Mouse (Mus musculus): ENCODE measurements at regions not wholly inside any gene's neighbourhood (a gene's known extent, or its start where the extent isn't known, plus 50 kb on each side); places are given as distances from the start of the nearest gene placed in this dataset.

GRCm38 (mm10) chr16:79585745-79586144 is 494.8 kb upstream of the Tmprss15 start:
- no peak for TF ChIP-seq POLR2A (IDR thresholded peaks at IDR 0.05; ENCODE audit: control insufficient read depth, extremely low read depth, insufficient read depth, low read length, poor library complexity)
- TF ChIP-seq CTCF (IDR thresholded peaks at IDR 0.05; ENCODE audit: borderline replicate concordance, control insufficient read depth, extremely low read depth, insufficient read depth, low read length, poor library complexity): no peak
- Histone ChIP-seq H3K4me1 (replicated peaks; ENCODE audit: control insufficient read depth, insufficient read depth, low read length) (no peaks in the 10 kb centered on the region), H3K36me3 (ENCODE audit: control insufficient read depth, insufficient read depth, low read length) (no peaks in the 10 kb centered on the region), H3K27ac (ENCODE audit: control insufficient read depth, insufficient read depth, low read length) (no peak overlapping the region), H3K4me3 (ENCODE audit: control insufficient read depth, insufficient read depth, low read length) (no peak overlapping the region), H3K27me3 (ENCODE audit: control insufficient read depth, insufficient read depth, low read length) (no peaks in the 10 kb centered on the region)
- no peak for DNase-seq

- no peak for TF ChIP-seq CTCF (IDR thresholded peaks at IDR 0.05; ENCODE audit: borderline replicate concordance, control insufficient read depth, extremely low read depth, insufficient read depth, low read length, poor library complexity)
- no peak for TF ChIP-seq POLR2A (IDR thresholded peaks at IDR 0.05; ENCODE audit: control insufficient read depth, extremely low read depth, insufficient read depth, low read length, poor library complexity)
- no peaks in the 10 kb centered on the region for H3K36me3 ChIP-seq (ENCODE audit: control insufficient read depth, insufficient read depth, low read length)
- H3K27me3 ChIP-seq (ENCODE audit: control insufficient read depth, insufficient read depth, low read length): no peaks in the 10 kb centered on the region
- H3K27ac ChIP-seq (ENCODE audit: control insufficient read depth, insufficient read depth, low read length): no peak overlapping the region
- no peak for DNase-seq
- no peaks in the 10 kb centered on the region for H3K4me1 ChIP-seq (replicated peaks; ENCODE audit: control insufficient read depth, insufficient read depth, low read length)
- WGBS: 84% methylated on average over 2 of the region's 2 CpGs
- H3K4me3 ChIP-seq (ENCODE audit: control insufficient read depth, insufficient read depth, low read length): no peak overlapping the region
Measured at GRCm38 (mm10) chr16:79570867-79571266, 480.0 kb upstream of the Tmprss15 start.

- Histone ChIP-seq H3K27me3 (ENCODE audit: control insufficient read depth, insufficient read depth, low read length) (no peaks in the 10 kb centered on the region), H3K4me1 (replicated peaks; ENCODE audit: control insufficient read depth, insufficient read depth, low read length) (no peaks in the 10 kb centered on the region), H3K4me3 (ENCODE audit: control insufficient read depth, insufficient read depth, low read length) (no peak overlapping the region), H3K36me3 (ENCODE audit: control insufficient read depth, insufficient read depth, low read length) (no peaks in the 10 kb centered on the region), H3K27ac (ENCODE audit: control insufficient read depth, insufficient read depth, low read length) (no peak overlapping the region)
- no peak for DNase-seq
- no peak for TF ChIP-seq CTCF (IDR thresholded peaks at IDR 0.05; ENCODE audit: borderline replicate concordance, control insufficient read depth, extremely low read depth, insufficient read depth, low read length, poor library complexity)
- TF ChIP-seq POLR2A (IDR thresholded peaks at IDR 0.05; ENCODE audit: control insufficient read depth, extremely low read depth, insufficient read depth, low read length, poor library complexity): no peak
- WGBS: 74% methylated on average over 2 of the region's 2 CpGs
Measured at GRCm38 (mm10) chr16:79534370-79534769, 443.5 kb upstream of the Tmprss15 start.

GRCm38 (mm10) chr16:79492493-79492892 is 401.6 kb upstream of the Tmprss15 start:
- Histone ChIP-seq H3K4me1 (replicated peaks; ENCODE audit: control insufficient read depth, insufficient read depth, low read length) (no peaks in the 10 kb centered on the region), H3K27me3 (ENCODE audit: control insufficient read depth, insufficient read depth, low read length) (no peaks in the 10 kb centered on the region), H3K27ac (ENCODE audit: control insufficient read depth, insufficient read depth, low read length) (no peak overlapping the region), H3K4me3 (ENCODE audit: control insufficient read depth, insufficient read depth, low read length) (no peak overlapping the region), H3K36me3 (ENCODE audit: control insufficient read depth, insufficient read depth, low read length) (no peaks in the 10 kb centered on the region)
- WGBS: 81% methylated on average over 3 of the region's 3 CpGs
- no peak for TF ChIP-seq CTCF (IDR thresholded peaks at IDR 0.05; ENCODE audit: borderline replicate concordance, control insufficient read depth, extremely low read depth, insufficient read depth, low read length, poor library complexity)
- DNase-seq: no peak

- Histone ChIP-seq H3K4me3 (ENCODE audit: control insufficient read depth, insufficient read depth, low read length) (no peak overlapping the region), H3K27ac (ENCODE audit: control insufficient read depth, insufficient read depth, low read length) (no peak overlapping the region), H3K4me1 (replicated peaks; ENCODE audit: control insufficient read depth, insufficient read depth, low read length) (no peaks in the 10 kb centered on the region), H3K36me3 (ENCODE audit: control insufficient read depth, insufficient read depth, low read length) (no peaks in the 10 kb centered on the region), H3K27me3 (ENCODE audit: control insufficient read depth, insufficient read depth, low read length) (no peaks in the 10 kb centered on the region)
- 89% methylated on average over 2 of the region's 2 CpGs for WGBS
- DNase-seq: no peak
- TF ChIP-seq POLR2A (IDR thresholded peaks at IDR 0.05; ENCODE audit: control insufficient read depth, extremely low read depth, insufficient read depth, low read length, poor library complexity): no peak
- no peak for TF ChIP-seq CTCF (IDR thresholded peaks at IDR 0.05; ENCODE audit: borderline replicate concordance, control insufficient read depth, extremely low read depth, insufficient read depth, low read length, poor library complexity)
Measured at GRCm38 (mm10) chr16:79450871-79451270, 360.0 kb upstream of the Tmprss15 start.

- Histone ChIP-seq H3K4me1 (replicated peaks; ENCODE audit: control insufficient read depth, insufficient read depth, low read length) (no peaks in the 10 kb centered on the region), H3K27ac (ENCODE audit: control insufficient read depth, insufficient read depth, low read length) (no peak overlapping the region), H3K27me3 (ENCODE audit: control insufficient read depth, insufficient read depth, low read length) (no peaks in the 10 kb centered on the region), H3K36me3 (ENCODE audit: control insufficient read depth, insufficient read depth, low read length) (no peaks in the 10 kb centered on the region), H3K4me3 (ENCODE audit: control insufficient read depth, insufficient read depth, low read length) (no peak overlapping the region)
- no peak for TF ChIP-seq CTCF (IDR thresholded peaks at IDR 0.05; ENCODE audit: borderline replicate concordance, control insufficient read depth, extremely low read depth, insufficient read depth, low read length, poor library complexity)
- TF ChIP-seq POLR2A (IDR thresholded peaks at IDR 0.05; ENCODE audit: control insufficient read depth, extremely low read depth, insufficient read depth, low read length, poor library complexity): no peak
- WGBS: 43% methylated on average over 1 of the region's 1 CpGs
- DNase-seq: no peak
Measured at GRCm38 (mm10) chr16:79449732-79450131, 358.8 kb upstream of the Tmprss15 start.

GRCm38 (mm10) chr16:79407385-79407784 is 316.5 kb upstream of the Tmprss15 start:
- H3K27me3 ChIP-seq (ENCODE audit: control insufficient read depth, insufficient read depth, low read length): no peaks in the 10 kb centered on the region
- no peak overlapping the region for H3K27ac ChIP-seq (ENCODE audit: control insufficient read depth, insufficient read depth, low read length)
- no peak overlapping the region for H3K4me3 ChIP-seq (ENCODE audit: control insufficient read depth, insufficient read depth, low read length)
- H3K36me3 ChIP-seq (ENCODE audit: control insufficient read depth, insufficient read depth, low read length): no peaks in the 10 kb centered on the region
- no peak for DNase-seq
- TF ChIP-seq CTCF (IDR thresholded peaks at IDR 0.05; ENCODE audit: borderline replicate concordance, control insufficient read depth, extremely low read depth, insufficient read depth, low read length, poor library complexity): no peak
- no peak for TF ChIP-seq POLR2A (IDR thresholded peaks at IDR 0.05; ENCODE audit: control insufficient read depth, extremely low read depth, insufficient read depth, low read length, poor library complexity)
- no peaks in the 10 kb centered on the region for H3K4me1 ChIP-seq (replicated peaks; ENCODE audit: control insufficient read depth, insufficient read depth, low read length)

Measured in thymus, adult 2 months (tissue).